Mouse (Mus musculus): ENCODE measurements at regions not wholly inside any gene's neighbourhood (a gene's known extent, or its start where the extent isn't known, plus 50 kb on each side); places are given as distances from the start of the nearest gene placed in this dataset.

- DNase-seq (ENCODE audit: low spot score in 2 of 2) = no peak
These were observed 910.8 kb downstream of the Grik2 start for GRCm38 (mm10) chr10:48877477-48878473.

DNA sequence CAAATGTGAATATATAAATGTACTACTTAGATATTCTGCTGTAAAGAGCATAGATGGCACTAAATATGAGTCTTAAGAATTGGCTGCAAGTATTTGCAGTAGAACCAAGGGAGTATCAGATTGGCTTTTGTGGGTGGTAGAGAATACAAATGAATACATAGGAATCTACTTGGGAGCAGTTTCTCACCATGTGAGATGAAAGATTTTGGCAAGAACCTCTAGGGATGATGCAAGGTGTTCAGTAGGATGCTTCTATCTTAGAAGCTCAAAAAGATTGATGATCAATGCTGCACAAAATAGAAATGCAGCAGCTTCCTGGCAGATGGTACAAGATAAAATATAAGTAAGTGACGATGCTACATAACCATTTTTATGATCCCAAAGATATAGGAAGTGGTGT is 915.6 kb downstream of the Grik2 start:
- peak in 1 of 2 experiments; percentile 40 for DNase-seq (ENCODE audit: low spot score in 2 of 2)

Measured in frontal cortex, postnatal 36 days (tissue).